Mouse (Mus musculus): ENCODE results near the gene D830030K20Rik. TPM values are rescaled to one million over a fixed set of nuclear protein-coding genes. Genes with fewer than 3 reads are reported as not detected.
"Not testable (repeated sequence)": the region's sequence is repeated elsewhere in the genome, so short reads cannot be mapped to it uniquely, and the experiment has no call there.

D830030K20Rik gene
- total RNA-seq (2021), result under 1 TPM in 1 of 2 experiments, not detected in 1; 0.32 TPM
- long read RNA-seq, experiment 1, partial matches to known transcripts, result 0 of 1 reads
- long read RNA-seq, experiment 1, other reads (novel, unspliced or antisense), result 1 of 1 reads
- long read RNA-seq, experiment 2, result 0 reads

DNA sequence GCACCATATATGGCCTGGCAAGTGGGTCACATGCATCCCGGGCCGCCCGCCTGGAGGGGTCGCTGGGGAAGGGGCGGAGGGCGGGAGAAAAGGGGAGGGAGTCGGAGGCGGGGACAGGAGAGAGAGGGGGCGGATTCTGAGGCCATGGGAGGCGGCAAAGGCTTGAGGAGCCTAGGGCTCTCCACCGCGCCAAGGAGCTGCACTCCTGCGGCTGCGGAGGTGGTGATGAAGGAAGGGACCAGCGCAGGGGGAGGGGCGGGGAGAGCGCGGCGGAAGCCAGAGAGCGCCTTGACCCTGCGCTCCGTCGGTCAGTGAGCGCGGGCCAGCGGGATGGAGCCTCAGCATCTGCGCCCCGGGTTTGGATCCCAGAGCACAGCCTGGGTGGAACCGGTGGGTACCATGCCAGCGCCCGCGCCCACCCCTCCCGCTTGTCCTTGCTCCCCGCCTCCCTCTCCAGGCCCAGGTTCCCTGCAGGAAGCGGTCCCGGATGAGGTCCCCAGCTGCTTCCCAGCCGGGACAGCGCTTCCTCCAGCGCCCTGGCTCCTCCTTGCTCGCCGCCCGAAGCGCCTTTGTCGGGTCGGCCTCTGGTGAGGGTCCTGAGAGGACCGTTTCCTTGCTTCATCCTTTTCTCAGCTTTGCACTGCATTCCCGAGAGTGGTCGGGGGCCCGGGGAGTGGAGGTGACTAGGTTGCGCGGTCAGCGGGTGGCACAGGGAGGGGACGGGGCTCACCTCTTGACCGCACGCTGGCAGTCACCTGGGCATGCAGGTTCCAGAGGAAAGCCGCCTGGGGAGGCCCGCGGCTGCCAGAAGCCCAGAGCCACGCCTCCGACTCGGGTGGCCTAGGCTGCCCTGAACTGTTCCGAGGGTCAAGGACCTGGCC, at the start of gene D830030K20Rik:
Gene D830030K20Rik (plus strand): TSS at position 217 of the 881 bp plus-strand sequence.
- DNase-seq (ENCODE audit: low spot score), result not testable (repeated sequence)

DNA sequence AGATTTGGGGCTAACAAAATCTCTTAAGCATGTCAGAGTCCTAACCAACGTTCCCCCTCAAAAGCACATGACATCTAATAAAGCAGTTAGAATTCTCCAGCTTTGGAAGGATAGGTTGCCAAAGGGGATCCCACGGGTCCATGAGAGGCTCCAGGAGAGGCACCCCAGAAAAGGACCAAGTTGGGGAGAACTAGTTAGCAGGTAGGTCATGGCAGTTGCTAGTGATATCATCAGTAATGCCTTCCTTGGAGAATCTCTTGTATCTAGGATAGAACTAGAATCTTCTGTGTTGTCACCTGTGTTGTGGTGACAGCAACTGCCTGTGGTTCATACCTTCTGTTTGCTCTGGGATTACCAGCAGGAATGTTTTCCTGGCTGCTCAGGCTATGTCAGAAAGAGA, 20.3 kb upstream of the D830030K20Rik start, which contains the start of gene Gm5795:
Gene Gm5795 (plus strand): TSS at position 301 of the 400 bp plus-strand sequence.
- not testable (repeated sequence) for DNase-seq (ENCODE audit: low spot score)

DNA sequence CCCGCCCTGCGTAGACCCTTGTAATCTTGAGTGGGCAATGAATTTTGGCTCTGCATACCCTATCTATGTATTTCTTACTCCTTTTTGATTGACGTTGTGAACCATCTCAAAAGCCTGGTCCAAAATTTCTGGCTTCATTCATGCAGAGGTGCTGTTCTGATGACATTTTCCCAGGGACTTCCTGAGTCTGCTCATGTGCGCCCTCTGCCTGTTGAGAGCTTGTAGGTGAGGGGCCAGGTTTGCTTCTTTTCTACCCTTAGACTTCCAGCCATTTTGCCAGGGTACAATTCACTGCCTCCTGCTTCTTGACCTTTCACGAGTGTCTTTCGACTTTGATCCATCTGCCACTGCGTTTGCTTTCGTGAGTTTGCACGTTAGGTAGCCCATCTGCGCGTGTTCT, 1.1 kb downstream of the D830030K20Rik start:
- not testable (repeated sequence) for DNase-seq (ENCODE audit: low spot score)

GRCm38 (mm10) chr14:3262531-3262930, 54.2 kb downstream of the D830030K20Rik start:
- DNase-seq (ENCODE audit: low spot score), result peak; percentile 0

Other genes starting within 250 kb of the D830030K20Rik start
- not detected for gene Gm2888, start 178.5 kb upstream of the D830030K20Rik start, total RNA-seq (2021)
- gene Gm2897, start 159.2 kb upstream of the D830030K20Rik start, total RNA-seq (2021), result not detected
- gene Gm10340, start 74.5 kb upstream of the D830030K20Rik start, total RNA-seq (2021), result not detected
- not detected for gene Gm5795, start 20.2 kb upstream of the D830030K20Rik start, total RNA-seq (2021)
- not detected for gene Gm2956, start 124.1 kb downstream of the D830030K20Rik start, total RNA-seq (2021)
- not detected for gene Gm10413, start 186.6 kb downstream of the D830030K20Rik start, total RNA-seq (2021)
- gene Gm10409, start 204.1 kb downstream of the D830030K20Rik start, total RNA-seq (2021), result under 1 TPM in 1 of 2 experiments, not detected in 1; 0.21 TPM
- gene Gm3005, start 219.6 kb downstream of the D830030K20Rik start, total RNA-seq (2021), result not detected
- not detected for gene Gm10408, start 240.9 kb downstream of the D830030K20Rik start, total RNA-seq (2021)